Mouse (Mus musculus): ENCODE results near the gene Asap2. TPM values are rescaled to one million over a fixed set of nuclear protein-coding genes. Genes with fewer than 3 reads are reported as not detected.
A peak's percentile ranks its signal among the peaks of the same experiment; 100 is the strongest.

Asap2 gene
- total RNA-seq, 2 experiments from 2014 or later, result 38.4 to 41.1 TPM

- intact Hi-C loops (cut with DNase I), result no loop called here
- no peak for DNase-seq (ENCODE audit: low spot score in 2 of 2)
These were observed 169.0 kb downstream of the Asap2 start for GRCm38 (mm10) chr12:21159304-21159703.

GRCm38 (mm10) chr12:21160327-21160828, 170.1 kb downstream of the Asap2 start:
- DNase-seq (ENCODE audit: low spot score in 2 of 2), result peak in 1 of 2 experiments; percentile 62
- intact Hi-C loops (cut with DNase I), result no loop called here

GRCm38 (mm10) chr12:21161841-21162240, 171.6 kb downstream of the Asap2 start:
- DNase-seq (ENCODE audit: low spot score in 2 of 2), result no peak
- intact Hi-C loops (cut with DNase I), result no loop called here

- no peak for DNase-seq (ENCODE audit: low spot score in 2 of 2)
- intact Hi-C loops (cut with DNase I), result no loop called here
These were observed 173.4 kb downstream of the Asap2 start for GRCm38 (mm10) chr12:21163706-21164105.

- DNase-seq (ENCODE audit: low spot score in 2 of 2), result no peak
- intact Hi-C loops (cut with DNase I), result no loop called here
These were observed 174.0 kb downstream of the Asap2 start for GRCm38 (mm10) chr12:21164251-21164650.

- no peak for DNase-seq (ENCODE audit: low spot score in 2 of 2)
- intact Hi-C loops (cut with DNase I), result no loop called here
These were observed 174.9 kb downstream of the Asap2 start for GRCm38 (mm10) chr12:21165157-21165556.

- intact Hi-C loops (cut with DNase I), result no loop called here
- DNase-seq (ENCODE audit: low spot score in 2 of 2), result peak; percentile 59 to 71
These were observed 175.7 kb downstream of the Asap2 start for GRCm38 (mm10) chr12:21165891-21166342.

- no peak for DNase-seq (ENCODE audit: low spot score in 2 of 2)
- intact Hi-C loops (cut with DNase I), result no loop called here
These were observed 176.8 kb downstream of the Asap2 start for GRCm38 (mm10) chr12:21166884-21167575.

- intact Hi-C loops (cut with DNase I), result no loop called here
- DNase-seq (ENCODE audit: low spot score in 2 of 2), result no peak
These were observed 177.5 kb downstream of the Asap2 start for GRCm38 (mm10) chr12:21167741-21168140.

- intact Hi-C loops (cut with DNase I), result no loop called here
- DNase-seq (ENCODE audit: low spot score in 2 of 2), result no peak
These were observed 177.9 kb downstream of the Asap2 start for GRCm38 (mm10) chr12:21168149-21168548.

GRCm38 (mm10) chr12:21171776-21172490, 181.7 kb downstream of the Asap2 start:
- intact Hi-C loops (cut with DNase I), result no loop called here

GRCm38 (mm10) chr12:21173847-21174412, 183.7 kb downstream of the Asap2 start:
- DNase-seq (ENCODE audit: low spot score in 2 of 2), result no peak
- intact Hi-C loops (cut with DNase I), result no loop called here

More at GRCm38 (mm10) chr12:21171776-21172490, 181.7 kb downstream of the Asap2 start:
- no peak for DNase-seq (ENCODE audit: low spot score in 2 of 2)

GRCm38 (mm10) chr12:21176399-21176798, 186.1 kb downstream of the Asap2 start:
- DNase-seq (ENCODE audit: low spot score in 2 of 2), result no peak
- intact Hi-C loops (cut with DNase I), result no loop called here

- intact Hi-C loops (cut with DNase I), result no loop called here
- DNase-seq (ENCODE audit: low spot score in 2 of 2), result no peak
These were observed 187.0 kb downstream of the Asap2 start for GRCm38 (mm10) chr12:21177123-21177698.

- intact Hi-C loops (cut with DNase I), result no loop called here
- no peak for DNase-seq (ENCODE audit: low spot score in 2 of 2)
These were observed 189.8 kb downstream of the Asap2 start for GRCm38 (mm10) chr12:21180091-21180490.

- intact Hi-C loops (cut with DNase I), result no loop called here
- no peak for DNase-seq (ENCODE audit: low spot score in 2 of 2)
These were observed 192.5 kb downstream of the Asap2 start for GRCm38 (mm10) chr12:21182786-21183185.

GRCm38 (mm10) chr12:21183321-21183720, 193.1 kb downstream of the Asap2 start:
- DNase-seq (ENCODE audit: low spot score in 2 of 2), result no peak
- intact Hi-C loops (cut with DNase I), result no loop called here

GRCm38 (mm10) chr12:21186145-21186544, 195.9 kb downstream of the Asap2 start:
- DNase-seq (ENCODE audit: low spot score in 2 of 2), result no peak
- intact Hi-C loops (cut with DNase I), result no loop called here

- intact Hi-C loops (cut with DNase I), result no loop called here
- DNase-seq (ENCODE audit: low spot score in 2 of 2), result no peak
These were observed 198.6 kb downstream of the Asap2 start for GRCm38 (mm10) chr12:21188880-21189279.

- no peak for DNase-seq (ENCODE audit: low spot score in 2 of 2)
- intact Hi-C loops (cut with DNase I), result no loop called here
These were observed 201.3 kb downstream of the Asap2 start for GRCm38 (mm10) chr12:21191546-21191945.
